Mouse (Mus musculus): ENCODE data around the gene Trabd2b.
A peak's percentile ranks its signal among the peaks of the same experiment; 100 is the strongest.

Gene Trabd2b

GRCm38 (mm10) chr4:114651007-114651406 lies 244.5 kb downstream of the Trabd2b start:
- DNase-seq, result no peak

- peak; percentile 78 to 85 for DNase-seq
These were observed 245.1 kb downstream of the Trabd2b start for GRCm38 (mm10) chr4:114651606-114652005.

GRCm38 (mm10) chr4:114652400-114652799 lies 245.9 kb downstream of the Trabd2b start:
- no peak for DNase-seq

GRCm38 (mm10) chr4:114657933-114658332 lies 251.4 kb downstream of the Trabd2b start:
- DNase-seq, result no peak

GRCm38 (mm10) chr4:114659876-114660275 lies 253.4 kb downstream of the Trabd2b start:
- DNase-seq, result no peak

GRCm38 (mm10) chr4:114664063-114665036 lies 257.8 kb downstream of the Trabd2b start:
- peak in 1 of 2 experiments; percentile 27 for DNase-seq
